In the genomic region with DNA sequence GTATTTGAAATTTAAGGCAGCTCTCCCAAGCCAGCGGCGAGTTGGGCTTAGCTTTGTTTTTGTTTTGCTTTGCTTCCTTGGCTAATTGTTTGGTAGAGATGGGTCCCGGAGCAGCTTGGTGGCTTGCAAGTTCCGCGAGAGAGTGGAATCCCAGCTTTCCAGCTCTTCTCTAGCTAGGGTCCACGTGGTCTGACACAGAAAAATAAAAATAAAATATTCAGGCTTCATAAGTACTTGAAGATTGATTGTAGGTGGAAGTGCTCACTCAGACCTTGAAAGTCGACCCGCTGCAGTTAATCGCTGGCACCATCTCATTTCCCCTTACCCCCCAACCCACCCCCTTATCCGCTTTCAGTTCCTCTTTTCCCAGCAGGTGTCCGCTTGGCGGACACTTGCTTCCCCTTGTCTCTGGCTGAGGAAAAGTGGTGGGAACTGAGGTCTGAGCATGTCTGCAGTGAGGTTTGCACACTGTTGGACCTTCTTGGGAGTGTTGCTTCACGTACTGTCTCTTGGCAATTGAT, we compare ENCODE assay signal across 8 mouse cellular contexts.
DNase-seq lines count a peak whose midpoint lies in the region; ATAC-seq and TF ChIP-seq lines count a peak whose summit lies in the region.

No protein-coding gene starts in this region.

- no peaks in the 10 kb centered on the region for H3K27me3 ChIP-seq in intestine, postnatal 0 days (replicated peaks; ENCODE audit: control insufficient read depth, insufficient read depth, low read length)
- no peaks in the 10 kb centered on the region for H3K27me3 ChIP-seq in neural tube, embryonic 14.5 days (ENCODE audit: control insufficient read depth, insufficient read depth, low read length)

- DNase-seq in layer of hippocampus, adult 2 months (ENCODE audit: low spot score in 2 of 2): no peak
- no peak for DNase-seq in layer of hippocampus, adult 9-10 months (ENCODE audit: low spot score)
- DNase-seq in adrenal gland, adult 2 months: peak; percentile 59
- DNase-seq in heart, adult 18-20 months: peak; percentile 38 to 67
- DNase-seq in lung, adult 18-20 months: peak; percentile 24 to 33
- DNase-seq in right cerebral cortex, postnatal 36 days (ENCODE audit: low spot score in 2 of 2): no peak

- no peaks in the 10 kb centered on the region for H3K36me3 ChIP-seq in intestine, postnatal 0 days (ENCODE audit: control insufficient read depth, insufficient read depth)
- no peaks in the 10 kb centered on the region for H3K36me3 ChIP-seq in neural tube, embryonic 14.5 days (ENCODE audit: control insufficient read depth, insufficient read depth, low read length)

- H3K4me3 ChIP-seq in layer of hippocampus, adult 2 months: peak overlapping the region; percentile 49
- peak overlapping the region; percentile 42 for H3K4me3 ChIP-seq in intestine, postnatal 0 days (ENCODE audit: low read depth, low read length)
- H3K4me3 ChIP-seq in neural tube, embryonic 14.5 days (ENCODE audit: low read depth, low read length): peak overlapping the region; percentile 22

- TF ChIP-seq CTCF in layer of hippocampus, adult 2 months (conservative IDR thresholded peaks at IDR 0.05): no peak
- no peak for TF ChIP-seq CTCF in intestine, postnatal 0 days (IDR thresholded peaks at IDR 0.05; ENCODE audit: low read depth)

- H3K4me2 ChIP-seq in intestine, postnatal 0 days (replicated peaks; ENCODE audit: low read depth): peak overlapping the region; percentile 77
- H3K4me2 ChIP-seq in neural tube, embryonic 14.5 days (ENCODE audit: low read depth, low read length): peak overlapping the region; percentile 52

- H3K9me3 ChIP-seq in intestine, postnatal 0 days (ENCODE audit: control insufficient read depth): no peaks in the 10 kb centered on the region
- no peaks in the 10 kb centered on the region for H3K9me3 ChIP-seq in neural tube, embryonic 14.5 days (ENCODE audit: control insufficient read depth, low read length)

- H3K27ac ChIP-seq in layer of hippocampus, adult 2 months: peak overlapping the region; percentile 87
- no peak overlapping the region for H3K27ac ChIP-seq in intestine, postnatal 0 days (ENCODE audit: low read depth, low read length)
- H3K27ac ChIP-seq in neural tube, embryonic 14.5 days (ENCODE audit: low read depth, low read length): no peak overlapping the region

- peaks cover 7% of the 10 kb centered on the region; the same call in 1 of the 2 replicates for H3K4me1 ChIP-seq in intestine, postnatal 0 days (replicated peaks; ENCODE audit: control insufficient read depth, insufficient read depth, low read length)
- no peaks in the 10 kb centered on the region for H3K4me1 ChIP-seq in neural tube, embryonic 14.5 days (ENCODE audit: control insufficient read depth, insufficient read depth, low read length)

- no peak for ATAC-seq in intestine, postnatal 0 days
- ATAC-seq in neural tube, embryonic 14.5 days (ENCODE audit: low read depth): peak; percentile 39

- H3K9ac ChIP-seq in intestine, postnatal 0 days (ENCODE audit: low read depth, low read length): peak overlapping the region; percentile 34; the same call in 1 of the 2 replicates
- no peak overlapping the region for H3K9ac ChIP-seq in neural tube, embryonic 14.5 days (replicated peaks; ENCODE audit: low read depth, low read length)

- WGBS in intestine, postnatal 0 days: 7% methylated on average over 13 of the region's 13 CpGs
- whole genome bisulfite sequencing in neural tube, embryonic 14.5 days: 5% methylated on average over 13 of the region's 13 CpGs

Comparison
In these comparisons a context has a peak if more than half of its experiments do, and no peak if none do; other contexts are left out.
1. DNase-seq: peak in adrenal gland, adult 2 months (single experiment), heart, adult 18-20 months (2 of 2) and lung, adult 18-20 months (2 of 2); none in layer of hippocampus, adult 2 months (0 of 2), layer of hippocampus, adult 9-10 months (single experiment) and right cerebral cortex, postnatal 36 days (0 of 2).
2. Peak in every context shown above with its lines, with median percentiles within 50 percentile points of each other: H3K4me3 ChIP-seq.